Mouse (Mus musculus) forebrain, embryonic 11.5 days (tissue): ENCODE results near the gene Nrp2. TPM values are rescaled to one million over a fixed set of nuclear protein-coding genes. Genes with fewer than 3 reads are reported as not detected.

Experiments
- ATAC-seq: fragments of 200-750 bp; cut with Nextera tagmentation; replicated peaks from 2 replicates; pipeline ENCODE4 v1.8.0; 2017; ENCODE audit warnings: moderate TSS enrichment; ENCODE audit not compliant: low FRiP score
- DNase-seq: peaks from one replicate; pipeline ENCODE4 v3.0.0-alpha.2; 2017; ENCODE audit warnings: low spot score
- H3K27ac ChIP-seq: fragments of 300-500 bp; sonication (generic); 2 replicates; pipeline ENCODE4 v1.5.1; 2014; ENCODE audit warnings: low read depth, low read length
- H3K27me3 ChIP-seq: fragments of 300-500 bp; sonication (generic); 2 replicates; pipeline ENCODE4 v1.6.1; 2014; ENCODE audit warnings: mild to moderate bottlenecking, low read length, mixed read lengths; ENCODE audit not compliant: control insufficient read depth, insufficient read depth
- H3K36me3 ChIP-seq: fragments of 300-500 bp; sonication (generic); 2 replicates; pipeline ENCODE4 v1.6.1; 2014; ENCODE audit warnings: mild to moderate bottlenecking, low read length, moderate library complexity, mixed read lengths; ENCODE audit not compliant: control insufficient read depth, insufficient read depth
- H3K4me1 ChIP-seq: fragments of 300-500 bp; sonication (generic); replicated peaks from 2 replicates; pipeline ENCODE4 v1.6.1; 2014; ENCODE audit warnings: low read length, mixed read lengths; ENCODE audit not compliant: control insufficient read depth, insufficient read depth
- H3K4me2 ChIP-seq: fragments of 300-500 bp; sonication (generic); 2 replicates; pipeline ENCODE4 v1.6.1; 2014; ENCODE audit warnings: low read depth, mild to moderate bottlenecking, low read length, moderate library complexity, mixed read lengths; ENCODE audit not compliant: severe bottlenecking
- H3K4me3 ChIP-seq: fragments of 300-500 bp; sonication (generic); 2 replicates; pipeline ENCODE4 v1.5.1; 2014; ENCODE audit warnings: low read depth, low read length
- H3K9ac ChIP-seq: fragments of 300-500 bp; sonication (generic); 2 replicates; pipeline ENCODE4 v1.6.1; 2014; ENCODE audit warnings: low read length
- H3K9me3 ChIP-seq: fragments of 300-500 bp; sonication (generic); 2 replicates; pipeline ENCODE4 v1.6.1; 2016; ENCODE audit warnings: low read length, mixed read lengths; ENCODE audit not compliant: control insufficient read depth
- whole genome bisulfite sequencing: fragments of 180-500 bp; shearing (Covaris S2); extraction: QIAGEN DNeasy Blood & Tissue Kit; methylation state at CpG from one replicate; pipeline ENCODE4 v1.1.7; 2014; 5-methylcytosine and 5-hydroxymethylcytosine counted together
- polyA plus RNA-seq: library from polyadenylated mRNA; unstranded; fragments of >200 nt; fragmentation: Nextera tagmentation; extraction: Ambion mirVana; gene quantifications from 2 replicates; pipeline ENCODE4 v1.2.1, GENCODE M21; 2014

Gene Nrp2
- polyA plus RNA-seq, 1 experiment from 2014 or later: 20.7 TPM

- 86% methylated on average over 4 of the region's 4 CpGs for WGBS
- no peak overlapping the region for H3K4me3 ChIP-seq
- DNase-seq: no peak
Measured at GRCm38 (mm10) chr1:62829690-62830417, 126.8 kb downstream of the Nrp2 start.

DNA sequence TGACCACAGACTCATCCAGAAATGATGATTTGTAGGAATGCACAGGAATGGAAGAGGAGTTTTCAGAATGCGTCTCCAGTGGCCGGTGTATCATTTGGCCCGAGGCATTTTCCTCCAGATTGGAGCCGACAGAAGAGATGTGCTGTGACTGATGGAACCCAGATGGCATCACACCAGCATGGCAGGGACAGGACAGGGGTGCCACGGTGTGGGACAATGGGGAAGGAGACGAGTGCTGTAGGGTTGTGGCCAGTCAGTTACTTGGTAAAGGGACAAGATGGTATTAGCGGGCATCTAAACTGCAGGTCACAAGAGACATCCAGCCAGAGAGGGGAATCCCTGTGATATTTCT, 127.3 kb downstream of the Nrp2 start:
- no peaks in the 10 kb centered on the region for H3K36me3 ChIP-seq
- H3K4me1 ChIP-seq: no peaks in the 10 kb centered on the region
- no peaks in the 10 kb centered on the region for H3K9me3 ChIP-seq
- H3K27ac ChIP-seq: no peak overlapping the region
- H3K9ac ChIP-seq: no peak overlapping the region
- DNase-seq (no peak), ATAC-seq (no peak)
- no peak overlapping the region for H3K4me3 ChIP-seq
- WGBS: 75% methylated on average over 7 of the region's 7 CpGs
- no peaks in the 10 kb centered on the region for H3K27me3 ChIP-seq
- H3K4me2 ChIP-seq: no peak overlapping the region

More at GRCm38 (mm10) chr1:62829690-62830417, 126.8 kb downstream of the Nrp2 start:
- Histone ChIP-seq H3K4me1 (no peaks in the 10 kb centered on the region), H3K27ac (no peak overlapping the region), H3K36me3 (no peaks in the 10 kb centered on the region), H3K27me3 (no peaks in the 10 kb centered on the region), H3K9ac (no peak overlapping the region), H3K9me3 (no peaks in the 10 kb centered on the region), H3K4me2 (no peak overlapping the region)
- ATAC-seq: no peak

DNA sequence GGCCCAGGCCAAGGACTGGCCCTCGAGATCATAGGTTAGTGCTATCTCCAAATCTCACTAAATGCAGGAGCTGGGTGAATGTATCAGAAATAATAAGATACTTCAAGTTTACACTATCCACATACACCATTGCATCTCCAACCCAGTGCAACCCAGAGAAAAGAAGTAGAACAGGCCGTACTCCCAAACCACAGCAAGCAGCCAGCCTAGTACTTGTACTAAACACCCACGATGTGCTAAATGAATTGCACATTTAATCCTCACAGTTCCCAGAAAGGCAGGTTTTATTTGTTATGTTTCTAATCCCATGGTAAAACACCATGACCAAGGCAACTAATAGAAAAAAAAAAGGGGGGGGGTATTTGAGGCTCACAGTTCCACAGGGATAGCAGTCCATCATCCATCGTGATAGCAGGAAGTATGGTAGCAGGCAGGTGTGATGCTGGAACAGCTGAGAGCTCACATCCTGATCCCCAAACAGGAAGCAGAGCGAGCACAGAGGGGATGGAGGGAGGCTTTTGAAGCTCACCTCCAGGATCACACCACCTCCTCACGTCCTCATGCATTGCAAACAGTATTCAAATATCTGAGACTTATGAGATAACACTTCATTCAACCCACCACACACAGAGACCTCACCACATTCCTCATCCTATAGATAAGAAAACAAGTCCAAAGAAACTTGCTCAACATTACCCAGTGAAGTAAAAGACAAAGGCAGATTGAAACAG, 128.8 kb downstream of the Nrp2 start:
- Histone ChIP-seq H3K36me3 (no peaks in the 10 kb centered on the region), H3K27me3 (no peaks in the 10 kb centered on the region), H3K9me3 (no peaks in the 10 kb centered on the region), H3K4me2 (no peak overlapping the region), H3K9ac (no peak overlapping the region), H3K4me3 (no peak overlapping the region), H3K4me1 (no peaks in the 10 kb centered on the region), H3K27ac (no peak overlapping the region)
- ATAC-seq: no peak
- WGBS: 83% methylated on average over 6 of the region's 6 CpGs
- DNase-seq: no peak

DNA sequence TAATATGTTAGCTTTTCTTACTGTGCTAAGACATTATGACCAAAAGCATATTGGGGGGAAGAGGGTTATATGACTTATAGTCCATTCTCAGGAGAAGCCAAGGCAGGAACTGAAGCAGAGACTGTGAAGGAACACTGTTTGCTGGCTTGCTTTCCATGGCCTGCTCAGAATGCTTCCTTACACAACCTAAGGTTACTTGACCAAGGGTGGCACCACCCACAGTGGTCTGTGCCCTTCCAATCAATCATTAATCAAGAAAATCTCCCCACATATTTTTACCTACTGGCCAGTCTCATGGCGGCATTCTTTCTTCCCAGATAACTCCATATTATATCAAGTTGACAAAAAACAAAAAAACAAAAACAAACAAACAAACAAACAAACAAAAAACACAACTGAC, 130.3 kb downstream of the Nrp2 start:
- ATAC-seq (no peak), DNase-seq (no peak)
- Histone ChIP-seq H3K9ac (no peak overlapping the region), H3K27me3 (no peaks in the 10 kb centered on the region), H3K27ac (no peak overlapping the region), H3K4me3 (no peak overlapping the region), H3K9me3 (no peaks in the 10 kb centered on the region), H3K4me1 (no peaks in the 10 kb centered on the region), H3K4me2 (no peak overlapping the region), H3K36me3 (no peaks in the 10 kb centered on the region)
- 97% methylated on average over 1 of the region's 1 CpGs for WGBS

DNA sequence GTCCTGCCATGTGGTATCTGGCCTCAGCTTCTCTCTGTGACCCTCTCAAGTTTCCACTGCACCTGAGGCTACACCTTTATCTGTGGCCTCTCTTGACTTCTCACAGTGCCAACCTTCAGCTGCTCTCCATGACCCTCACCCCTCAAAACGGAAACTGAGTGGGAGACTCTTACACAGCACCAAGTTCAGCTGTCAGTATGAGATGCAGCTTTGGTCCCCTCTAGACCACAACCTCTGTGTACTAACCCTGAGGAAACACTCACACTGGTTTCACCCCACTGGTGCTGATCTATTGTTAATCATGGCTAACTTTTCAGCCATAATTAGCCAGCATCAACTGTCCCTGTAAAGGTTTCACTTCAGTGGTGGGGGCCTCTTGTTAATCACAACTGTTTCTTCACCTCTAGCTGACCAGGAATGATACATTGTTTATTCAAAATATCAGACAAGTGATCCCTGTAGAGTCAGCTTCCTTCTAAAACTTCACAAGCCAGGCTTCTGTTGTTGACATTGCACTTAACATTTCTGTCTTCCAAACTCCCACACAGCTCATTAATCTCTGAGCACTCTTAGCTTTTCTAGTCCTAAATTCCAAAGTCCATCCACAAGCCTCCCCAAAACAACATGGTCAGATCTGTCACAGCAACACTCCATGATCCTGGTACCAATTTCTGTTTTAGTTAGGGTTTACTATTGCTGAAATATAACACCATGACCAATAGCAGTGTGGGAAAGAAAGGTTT, 131.5 kb downstream of the Nrp2 start:
- no peaks in the 10 kb centered on the region for H3K27me3 ChIP-seq
- H3K36me3 ChIP-seq: no peaks in the 10 kb centered on the region
- WGBS: 67% methylated on average over 1 of the region's 1 CpGs
- H3K4me2 ChIP-seq: no peak overlapping the region
- no peaks in the 10 kb centered on the region for H3K9me3 ChIP-seq
- no peak for DNase-seq
- no peak for ATAC-seq
- H3K9ac ChIP-seq: no peak overlapping the region
- H3K27ac ChIP-seq: no peak overlapping the region
- H3K4me1 ChIP-seq: no peaks in the 10 kb centered on the region
- H3K4me3 ChIP-seq: no peak overlapping the region

GRCm38 (mm10) chr1:62838083-62838482, 135.0 kb downstream of the Nrp2 start:
- H3K4me1 ChIP-seq: no peaks in the 10 kb centered on the region
- no peak overlapping the region for H3K27ac ChIP-seq
- no peaks in the 10 kb centered on the region for H3K9me3 ChIP-seq
- H3K36me3 ChIP-seq: no peaks in the 10 kb centered on the region
- 90% methylated on average over 3 of the region's 3 CpGs for WGBS
- no peak overlapping the region for H3K4me2 ChIP-seq
- DNase-seq: no peak
- H3K4me3 ChIP-seq: no peak overlapping the region
- H3K27me3 ChIP-seq: no peaks in the 10 kb centered on the region
- no peak for ATAC-seq
- H3K9ac ChIP-seq: no peak overlapping the region

GRCm38 (mm10) chr1:62838631-62839030, 135.5 kb downstream of the Nrp2 start:
- Histone ChIP-seq H3K27ac (no peak overlapping the region), H3K4me1 (no peaks in the 10 kb centered on the region), H3K9ac (no peak overlapping the region), H3K4me2 (no peak overlapping the region), H3K9me3 (no peaks in the 10 kb centered on the region), H3K4me3 (no peak overlapping the region), H3K27me3 (no peaks in the 10 kb centered on the region), H3K36me3 (no peaks in the 10 kb centered on the region)
- DNase-seq (no peak), ATAC-seq (no peak)
- WGBS: 77% methylated on average over 2 of the region's 2 CpGs

GRCm38 (mm10) chr1:62843215-62843614, 140.1 kb downstream of the Nrp2 start:
- H3K9me3 ChIP-seq: no peaks in the 10 kb centered on the region
- ATAC-seq (no peak), DNase-seq (no peak)
- 93% methylated on average over 4 of the region's 4 CpGs for WGBS
- H3K27ac ChIP-seq: no peak overlapping the region
- no peak overlapping the region for H3K4me3 ChIP-seq
- H3K4me2 ChIP-seq: no peak overlapping the region
- H3K36me3 ChIP-seq: no peaks in the 10 kb centered on the region
- H3K9ac ChIP-seq: no peak overlapping the region
- H3K4me1 ChIP-seq: no peaks in the 10 kb centered on the region
- H3K27me3 ChIP-seq: no peaks in the 10 kb centered on the region
